Mouse (Mus musculus) left cerebral cortex, adult 8-10 months (tissue): Measurements from ENCODE around the gene Mrpl58. TPM values are rescaled to one million over a fixed set of nuclear protein-coding genes. Genes with fewer than 3 reads are reported as not detected.
"Not testable (repeated sequence)": the region's sequence is repeated elsewhere in the genome, so short reads cannot be mapped to it uniquely, and the experiment has no call there.

ENCODE experiments used
- DNase-seq, 2 experiments: peaks; one replicate each; pipeline ENCODE4 v3.0.0; 2022; ENCODE audit warnings: low spot score in 2 of 2
- total RNA-seq, 4 experiments: library from RNA; stranded (reverse); gene quantifications; 2 replicates each; pipeline ENCODE4 v1.2.4; 2022

The Mrpl58 gene
- total RNA-seq, 4 experiments from 2014 or later: 118 to 125 (median 120) TPM

- peak; percentile 72 to 82 for DNase-seq
Measured at GRCm38 (mm10) chr11:115381743-115382539, 21.6 kb upstream of the Mrpl58 start, which contains the start of gene Cdr2l. Cdr2l (plus strand) TSS chr11:115381916.

- DNase-seq: no peak
Measured at GRCm38 (mm10) chr11:115382891-115383290, 20.7 kb upstream of the Mrpl58 start.

- DNase-seq: peak in 1 of 2 experiments; percentile 59
Measured at GRCm38 (mm10) chr11:115383701-115384474, 19.7 kb upstream of the Mrpl58 start.

GRCm38 (mm10) chr11:115384587-115384986 lies 19.0 kb upstream of the Mrpl58 start:
- DNase-seq: no peak

- not testable (repeated sequence) for DNase-seq
Measured at GRCm38 (mm10) chr11:115386859-115387258, 16.7 kb upstream of the Mrpl58 start.

- no peak for DNase-seq
Measured at GRCm38 (mm10) chr11:115391358-115391757, 12.2 kb upstream of the Mrpl58 start.

- no peak for DNase-seq
Measured at GRCm38 (mm10) chr11:115393721-115394325, 9.7 kb upstream of the Mrpl58 start.

GRCm38 (mm10) chr11:115398085-115398484 lies 5.5 kb upstream of the Mrpl58 start:
- no peak for DNase-seq

- no peak for DNase-seq
Measured at GRCm38 (mm10) chr11:115400126-115400525, 3.4 kb upstream of the Mrpl58 start.

- DNase-seq: peak in 1 of 2 experiments; percentile 44
Measured at GRCm38 (mm10) chr11:115400630-115401391, 2.7 kb upstream of the Mrpl58 start.

- DNase-seq: no peak
Measured at GRCm38 (mm10) chr11:115405723-115406122, 2.2 kb downstream of the Mrpl58 start.

GRCm38 (mm10) chr11:115406858-115407401 lies 3.4 kb downstream of the Mrpl58 start:
- DNase-seq: no peak

- DNase-seq: no peak
Measured at GRCm38 (mm10) chr11:115408266-115408920, 4.8 kb downstream of the Mrpl58 start.

GRCm38 (mm10) chr11:115409556-115409955 lies 6.0 kb downstream of the Mrpl58 start:
- no peak for DNase-seq

GRCm38 (mm10) chr11:115419531-115420237 lies 16.1 kb downstream of the Mrpl58 start, which contains the start of the genes Atp5h and Kctd2:
Atp5h (minus strand) TSS chr11:115419962.
Kctd2 (plus strand) TSS chr11:115420128.
- DNase-seq: peak; percentile 84 to 96

- DNase-seq: peak in 1 of 2 experiments; percentile 64
Measured at GRCm38 (mm10) chr11:115420336-115421190, 17.0 kb downstream of the Mrpl58 start.

GRCm38 (mm10) chr11:115421328-115421727 lies 17.8 kb downstream of the Mrpl58 start:
- peak in 1 of 2 experiments; percentile 10 for DNase-seq

- DNase-seq: peak in 1 of 2 experiments; percentile 12
Measured at GRCm38 (mm10) chr11:115421972-115422371, 18.4 kb downstream of the Mrpl58 start.
